Mouse (Mus musculus) brain, embryonic 14.5 days (tissue): ENCODE measurements around the gene Il10rb.

ENCODE experiments used
- CTCF ChIP-seq: fragments of 200-500 bp; IDR thresholded peaks from 2 replicates; pipeline ENCODE4 v1.5.1; 2012; ENCODE audit warnings: inconsistent platforms, mild to moderate bottlenecking, moderate library complexity, borderline replicate concordance; ENCODE audit not compliant: insufficient read depth, insufficient read length; ENCODE audit errors: extremely low read depth
- POLR2A ChIP-seq: fragments of 200-500 bp; IDR thresholded peaks from 2 replicates; pipeline ENCODE4 v1.6.1; 2012; ENCODE audit warnings: mild to moderate bottlenecking, inconsistent platforms, borderline replicate concordance; ENCODE audit not compliant: poor library complexity, insufficient read depth, insufficient read length, severe bottlenecking; ENCODE audit errors: extremely low read depth

GRCm38 (mm10) chr16:91428259-91428865 is 22.4 kb downstream of the Il10rb start:
- TF ChIP-seq CTCF (no peak), POLR2A (no peak)
